Mouse (Mus musculus) neural tube, embryonic 15.5 days (tissue): ENCODE data around the gene Ifna1. TPM values are rescaled to one million over a fixed set of nuclear protein-coding genes. Genes with fewer than 3 reads are reported as not detected.
"Not testable (repeated sequence)": the region's sequence is repeated elsewhere in the genome, so short reads cannot be mapped to it uniquely, and the experiment has no call there.

Source experiments
- ATAC-seq: fragments of 200-750 bp; cut with Nextera tagmentation; 2 replicates; pipeline ENCODE4 v1.8.0; 2017; ENCODE audit warnings: mild to moderate bottlenecking, moderate TSS enrichment, moderate library complexity; ENCODE audit not compliant: low FRiP score
- H3K27ac ChIP-seq: fragments of 300-500 bp; sonication (generic); replicated peaks from 2 replicates; pipeline ENCODE4 v1.5.1; 2015; ENCODE audit warnings: mild to moderate bottlenecking, inconsistent platforms
- H3K27me3 ChIP-seq: fragments of 300-500 bp; sonication (generic); replicated peaks from 2 replicates; pipeline ENCODE4 v1.6.1; 2015; ENCODE audit warnings: inconsistent platforms
- H3K36me3 ChIP-seq: fragments of 300-500 bp; sonication (generic); 2 replicates; pipeline ENCODE4 v1.6.1; 2015; ENCODE audit warnings: inconsistent platforms
- H3K4me1 ChIP-seq: fragments of 300-500 bp; sonication (generic); 2 replicates; pipeline ENCODE4 v1.6.1; 2015; ENCODE audit warnings: inconsistent platforms
- H3K4me2 ChIP-seq: fragments of 300-500 bp; sonication (generic); 2 replicates; pipeline ENCODE4 v1.6.1; 2015; ENCODE audit warnings: inconsistent platforms, mild to moderate bottlenecking, moderate library complexity
- H3K4me3 ChIP-seq: fragments of 300-500 bp; sonication (generic); replicated peaks from 2 replicates; pipeline ENCODE4 v1.5.1; 2015; ENCODE audit warnings: mild to moderate bottlenecking, inconsistent platforms
- H3K9ac ChIP-seq: fragments of 300-500 bp; sonication (generic); replicated peaks from 2 replicates; pipeline ENCODE4 v1.6.1; 2015; ENCODE audit warnings: mild to moderate bottlenecking, inconsistent platforms
- H3K9me3 ChIP-seq: fragments of 300-500 bp; sonication (generic); replicated peaks from 2 replicates; pipeline ENCODE4 v1.6.1; 2016; ENCODE audit warnings: inconsistent platforms
- WGBS: fragments of 180-500 bp; shearing (Covaris S2); methylation state at CpG from one replicate; pipeline ENCODE4 v1.1.7; 2015; ENCODE audit warnings: mixed read lengths; 5-methylcytosine and 5-hydroxymethylcytosine counted together
- polyA plus RNA-seq: library from polyadenylated mRNA; unstranded; fragments of >200 nt; fragmentation: Nextera tagmentation; extraction: Ambion mirVana; gene quantifications from 2 replicates; pipeline ENCODE4 v1.2.1, GENCODE M21; 2015

The Ifna1 gene
- not detected in 2 replicates for polyA plus RNA-seq

DNA sequence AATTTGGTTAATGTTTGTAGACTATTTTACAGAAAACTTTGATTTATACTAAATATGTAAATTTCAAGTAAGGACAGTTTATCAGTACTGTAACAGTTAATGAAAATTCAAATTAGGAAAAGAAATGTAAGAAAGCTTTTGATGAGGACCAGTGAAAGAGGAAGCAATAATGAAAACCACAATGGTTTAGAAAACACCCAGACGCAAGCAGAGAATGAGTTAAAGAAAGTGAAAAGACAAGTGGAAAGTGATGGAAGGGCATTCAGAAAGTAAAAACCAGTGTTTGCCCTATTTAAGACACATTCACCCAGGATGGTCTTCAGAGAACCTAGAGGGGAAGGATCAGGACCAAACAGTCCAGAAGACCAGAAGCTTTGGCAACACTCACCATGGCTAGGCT lies at the start of gene Ifna1:
Gene Ifna1, plus strand, starts transcription at position 390 of the 400 bp plus-strand sequence.
- no peak within 1 kb of the TSS for H3K27ac ChIP-seq
- H3K4me2 ChIP-seq, result no peak within 1 kb of the TSS
- H3K27me3 ChIP-seq, result no peaks in the 10 kb centered on the region
- H3K4me3 ChIP-seq, result no peak within 1 kb of the TSS
- no peak within 1 kb of the TSS for H3K9ac ChIP-seq
- 67% methylated on average over 1 of the region's 1 CpGs for WGBS
- no peaks in the 10 kb centered on the region for H3K36me3 ChIP-seq
- ATAC-seq, result no peak
- no peaks in the 10 kb centered on the region for H3K9me3 ChIP-seq
- H3K4me1 ChIP-seq, result no peaks in the 10 kb centered on the region

DNA sequence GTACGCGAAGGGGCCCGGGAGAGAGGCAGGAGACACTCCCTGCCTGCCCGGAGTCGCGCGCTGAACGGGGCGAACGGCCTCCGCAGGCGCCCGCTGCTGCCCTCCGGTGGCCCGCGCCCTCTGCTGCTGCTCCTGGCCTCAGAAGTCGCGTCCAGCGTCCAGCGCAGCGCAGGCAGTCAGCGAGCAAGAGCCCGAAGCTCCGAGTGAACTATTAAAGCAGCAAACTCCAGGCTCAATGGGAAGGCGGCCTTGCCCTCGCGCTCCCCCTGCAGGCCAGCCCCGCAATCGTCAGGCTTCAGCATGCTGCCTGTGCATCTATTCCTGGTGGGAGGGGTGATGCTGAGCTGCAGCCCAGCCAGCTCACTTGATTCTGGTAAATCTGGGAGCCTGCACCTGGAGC lies 46.9 kb upstream of the Ifna1 start, which contains the start of gene Gm13287:
Gene Gm13287, plus strand, starts transcription at position 301 of the 400 bp plus-strand sequence.
- ATAC-seq, H3K9ac ChIP-seq, H3K4me2 ChIP-seq, H3K27ac ChIP-seq, H3K27me3 ChIP-seq, H3K36me3 ChIP-seq, H3K9me3 ChIP-seq, H3K4me1 ChIP-seq, H3K4me3 ChIP-seq: not testable (repeated sequence)
- no CpG with 5 or more reads among the region's 29 CpGs for WGBS

DNA sequence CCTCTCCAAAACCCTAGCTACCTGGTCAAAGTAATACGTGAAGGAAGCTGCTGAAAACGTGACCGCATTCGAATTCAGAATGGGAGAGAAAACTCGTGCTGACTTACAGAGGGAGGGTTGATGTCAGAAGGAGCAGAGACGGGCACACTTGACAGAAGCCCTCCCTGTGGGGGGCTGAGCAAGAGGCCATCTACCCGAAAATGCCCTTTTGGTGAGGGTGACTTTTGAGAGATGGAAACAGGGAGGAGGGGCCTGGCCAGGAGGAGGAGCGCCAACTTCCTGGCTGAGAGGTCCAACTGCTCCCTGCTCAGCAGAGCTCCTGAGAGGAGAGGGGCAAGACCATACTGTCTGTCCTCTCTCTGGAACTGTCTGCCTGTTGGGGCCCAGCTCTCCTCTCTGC lies 44.7 kb upstream of the Ifna1 start, which contains the start of gene Gm13288:
Gene Gm13288, plus strand, starts transcription at position 301 of the 400 bp plus-strand sequence.
- not testable (repeated sequence) for H3K27ac ChIP-seq, H3K36me3 ChIP-seq, H3K9ac ChIP-seq, H3K27me3 ChIP-seq, H3K4me1 ChIP-seq, ATAC-seq, H3K9me3 ChIP-seq
- Histone ChIP-seq H3K4me3 (peak within 1 kb of the TSS; percentile 21; the same call in 1 of the 2 replicates), H3K4me2 (peak within 1 kb of the TSS; percentile 52)
- WGBS, result no CpG with 5 or more reads among the region's 8 CpGs

DNA sequence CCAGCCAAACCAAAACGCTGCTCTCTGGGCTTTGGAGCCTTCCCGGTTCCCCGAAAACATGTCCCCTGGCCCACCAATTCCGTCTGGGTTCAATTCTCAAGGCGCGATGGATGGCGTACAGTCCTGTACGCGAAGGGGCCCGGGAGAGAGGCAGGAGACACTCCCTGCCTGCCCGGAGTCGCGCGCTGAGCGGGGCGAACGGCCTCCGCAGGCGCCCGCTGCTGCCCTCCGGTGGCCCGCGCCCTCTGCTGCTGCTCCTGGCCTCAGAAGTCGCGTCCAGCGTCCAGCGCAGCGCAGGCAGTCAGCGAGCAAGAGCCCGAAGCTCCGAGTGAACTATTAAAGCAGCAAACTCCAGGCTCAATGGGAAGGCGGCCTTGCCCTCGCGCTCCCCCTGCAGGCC lies 44.1 kb upstream of the Ifna1 start:
- H3K4me3 ChIP-seq, result peak overlapping the region; percentile 21; the same call in 1 of the 2 replicates
- peak overlapping the region; percentile 52 for H3K4me2 ChIP-seq
- not testable (repeated sequence) for H3K36me3 ChIP-seq, H3K9me3 ChIP-seq, H3K27ac ChIP-seq, H3K27me3 ChIP-seq, H3K9ac ChIP-seq, H3K4me1 ChIP-seq, ATAC-seq
- WGBS, result no CpG with 5 or more reads among the region's 34 CpGs

DNA sequence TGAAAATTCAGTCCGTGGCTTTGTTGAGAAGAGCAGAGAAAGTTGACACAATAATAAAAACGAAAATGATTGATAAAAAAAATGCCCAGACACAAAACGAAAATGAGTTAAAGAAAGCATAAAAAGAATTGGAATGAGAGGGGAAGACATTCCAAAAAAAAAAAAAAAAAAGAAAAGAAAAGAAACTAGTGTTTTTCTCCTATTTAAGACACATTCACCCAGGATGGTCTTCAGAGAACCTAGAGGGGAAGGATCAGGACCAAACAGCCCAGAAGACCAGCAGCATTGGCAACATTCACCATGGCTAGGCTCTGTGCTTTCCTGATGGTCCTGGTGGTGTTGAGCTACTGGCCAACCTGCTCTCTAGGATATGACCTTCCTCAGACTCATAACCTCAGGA lies 34.0 kb upstream of the Ifna1 start, which contains the start of gene Ifna7:
Gene Ifna7, plus strand, starts transcription at position 301 of the 400 bp plus-strand sequence.
- H3K4me2 ChIP-seq, result no peak within 1 kb of the TSS
- H3K27me3 ChIP-seq, result no peaks in the 10 kb centered on the region
- no peak within 1 kb of the TSS for H3K27ac ChIP-seq
- no peak within 1 kb of the TSS for H3K4me3 ChIP-seq
- WGBS, result 71% methylated on average over 3 of the region's 3 CpGs
- no peaks in the 10 kb centered on the region for H3K4me1 ChIP-seq
- ATAC-seq, result no peak
- H3K9me3 ChIP-seq, result no peaks in the 10 kb centered on the region
- no peak within 1 kb of the TSS for H3K9ac ChIP-seq
- H3K36me3 ChIP-seq, result no peaks in the 10 kb centered on the region

DNA sequence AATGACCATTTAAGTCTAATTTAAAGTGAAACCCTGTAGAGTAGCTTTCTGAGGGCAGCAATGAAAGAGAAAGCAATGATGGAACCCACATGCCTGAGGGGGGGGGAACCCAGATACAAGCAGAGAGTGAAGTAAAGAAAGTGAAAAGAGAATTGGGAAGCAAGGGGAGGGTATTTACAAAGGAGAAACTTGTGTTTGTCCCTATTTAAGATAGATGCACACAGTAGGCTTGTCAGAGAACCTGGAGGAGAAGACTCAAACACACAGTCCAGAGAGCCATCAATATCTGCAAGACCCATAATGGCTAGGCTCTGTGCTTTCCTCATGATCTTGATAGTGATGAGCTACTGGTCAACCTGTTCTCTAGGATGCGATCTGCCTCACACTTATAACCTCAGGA lies 30.2 kb upstream of the Ifna1 start, which contains the start of gene Ifna11:
Gene Ifna11, plus strand, starts transcription at position 301 of the 400 bp plus-strand sequence.
- no peaks in the 10 kb centered on the region for H3K36me3 ChIP-seq
- ATAC-seq, result no peak
- H3K4me3 ChIP-seq, result no peak within 1 kb of the TSS
- no peaks in the 10 kb centered on the region for H3K27me3 ChIP-seq
- WGBS, result 85% methylated on average over 1 of the region's 1 CpGs
- no peak within 1 kb of the TSS for H3K9ac ChIP-seq
- H3K4me1 ChIP-seq, result no peaks in the 10 kb centered on the region
- H3K9me3 ChIP-seq, result no peaks in the 10 kb centered on the region
- no peak within 1 kb of the TSS for H3K27ac ChIP-seq
- no peak within 1 kb of the TSS for H3K4me2 ChIP-seq

DNA sequence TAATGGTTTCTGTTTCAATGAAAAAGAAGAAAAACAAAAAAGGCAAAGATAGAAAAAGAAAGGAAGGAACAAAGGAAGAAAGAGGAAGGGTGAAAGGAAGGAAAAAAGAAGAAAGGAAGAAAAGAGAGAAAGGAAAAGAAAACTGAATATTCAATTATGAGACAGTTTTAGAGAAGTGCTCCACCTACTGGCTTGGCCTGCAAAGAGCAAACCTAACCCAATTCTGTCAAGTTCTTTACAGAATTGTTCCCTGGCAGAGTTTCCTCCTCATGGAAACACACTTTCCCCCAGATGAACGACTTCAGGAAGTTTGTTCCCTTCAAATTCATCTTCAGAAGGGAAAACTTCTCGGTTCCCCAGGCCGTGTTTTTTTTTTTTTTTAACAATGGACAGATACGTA lies 26.9 kb upstream of the Ifna1 start:
- 18% methylated on average over 4 of the region's 4 CpGs for WGBS
- Histone ChIP-seq H3K4me2 (no peak overlapping the region), H3K4me1 (no peaks in the 10 kb centered on the region), H3K4me3 (no peak overlapping the region), H3K9ac (no peak overlapping the region), H3K27me3 (no peaks in the 10 kb centered on the region), H3K36me3 (no peaks in the 10 kb centered on the region), H3K27ac (no peak overlapping the region), H3K9me3 (no peaks in the 10 kb centered on the region)
- ATAC-seq, result no peak

DNA sequence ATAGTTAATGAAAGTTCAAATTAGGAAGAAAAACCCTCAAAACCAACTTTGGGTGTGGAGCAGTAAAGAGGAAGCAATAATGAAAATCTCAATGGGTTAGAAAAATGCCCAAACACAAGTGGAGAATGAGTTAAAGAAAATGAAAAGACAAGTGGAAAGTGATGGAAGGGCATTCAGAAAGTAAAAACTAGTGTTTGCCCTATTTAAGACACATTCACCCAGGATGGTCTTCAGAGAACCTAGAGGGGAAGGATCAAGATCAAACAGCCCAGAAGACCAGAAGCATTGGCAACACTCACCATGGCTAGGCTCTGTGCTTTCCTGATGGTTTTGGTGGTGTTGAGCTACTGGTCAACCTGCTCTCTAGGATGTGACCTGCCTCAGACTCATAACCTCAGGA lies 22.8 kb upstream of the Ifna1 start, which contains the start of gene Ifna6:
Gene Ifna6, plus strand, starts transcription at position 301 of the 400 bp plus-strand sequence.
- H3K27me3 ChIP-seq, H3K4me1 ChIP-seq, H3K36me3 ChIP-seq, H3K9me3 ChIP-seq, H3K9ac ChIP-seq, H3K27ac ChIP-seq, H3K4me2 ChIP-seq, ATAC-seq, H3K4me3 ChIP-seq: not testable (repeated sequence)

DNA sequence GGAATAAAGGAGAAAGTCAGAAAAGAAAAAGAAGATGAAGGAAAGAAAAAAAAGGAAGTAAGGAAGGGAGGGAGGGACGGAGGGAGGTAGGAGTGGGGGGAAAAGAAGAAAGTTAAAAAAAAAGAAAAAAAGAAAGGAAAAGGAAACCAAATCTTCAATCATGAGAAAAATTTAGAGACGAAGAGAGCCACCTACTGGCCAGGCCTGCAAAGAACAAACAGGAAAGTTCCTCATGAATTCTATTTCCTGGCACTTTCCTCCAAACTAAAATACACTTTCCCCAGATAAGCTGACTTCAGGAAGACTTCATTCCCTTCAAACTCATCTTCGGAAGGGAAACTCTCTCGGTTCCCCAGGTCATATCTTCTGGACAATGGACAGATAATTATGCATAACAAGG lies 19.4 kb upstream of the Ifna1 start:
- no peaks in the 10 kb centered on the region for H3K36me3 ChIP-seq
- H3K27me3 ChIP-seq, result no peaks in the 10 kb centered on the region
- ATAC-seq, result no peak
- no peak overlapping the region for H3K4me2 ChIP-seq
- H3K4me3 ChIP-seq, result no peak overlapping the region
- no peaks in the 10 kb centered on the region for H3K9me3 ChIP-seq
- H3K27ac ChIP-seq, result no peak overlapping the region
- WGBS, result 36% methylated on average over 4 of the region's 4 CpGs
- H3K9ac ChIP-seq, result no peak overlapping the region
- H3K4me1 ChIP-seq, result no peaks in the 10 kb centered on the region

DNA sequence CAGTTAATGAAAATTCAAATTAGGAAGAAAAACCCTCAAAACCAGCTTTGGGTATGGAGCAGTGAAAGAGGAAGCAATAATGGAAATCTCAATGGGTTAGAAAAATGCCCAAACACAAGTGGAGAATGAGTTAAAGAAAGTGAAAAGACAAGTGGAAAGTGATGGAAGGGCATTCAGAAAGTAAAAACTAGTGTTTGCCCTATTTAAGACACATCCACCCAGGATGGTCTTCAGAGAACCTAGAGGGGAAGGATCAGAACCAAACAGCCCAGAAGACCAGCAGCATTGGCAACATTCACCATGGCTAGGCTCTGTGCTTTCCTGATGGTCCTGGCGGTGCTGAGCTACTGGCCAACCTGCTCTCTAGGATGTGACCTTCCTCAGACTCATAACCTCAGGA lies 14.7 kb upstream of the Ifna1 start, which contains the start of gene Ifna5:
Gene Ifna5, plus strand, starts transcription at position 301 of the 400 bp plus-strand sequence.
- not testable (repeated sequence) for H3K4me3 ChIP-seq, ATAC-seq, H3K9me3 ChIP-seq, H3K4me1 ChIP-seq, H3K36me3 ChIP-seq, H3K9ac ChIP-seq, H3K27ac ChIP-seq, H3K4me2 ChIP-seq, H3K27me3 ChIP-seq
- WGBS, result 93% methylated on average over 1 of the region's 1 CpGs

DNA sequence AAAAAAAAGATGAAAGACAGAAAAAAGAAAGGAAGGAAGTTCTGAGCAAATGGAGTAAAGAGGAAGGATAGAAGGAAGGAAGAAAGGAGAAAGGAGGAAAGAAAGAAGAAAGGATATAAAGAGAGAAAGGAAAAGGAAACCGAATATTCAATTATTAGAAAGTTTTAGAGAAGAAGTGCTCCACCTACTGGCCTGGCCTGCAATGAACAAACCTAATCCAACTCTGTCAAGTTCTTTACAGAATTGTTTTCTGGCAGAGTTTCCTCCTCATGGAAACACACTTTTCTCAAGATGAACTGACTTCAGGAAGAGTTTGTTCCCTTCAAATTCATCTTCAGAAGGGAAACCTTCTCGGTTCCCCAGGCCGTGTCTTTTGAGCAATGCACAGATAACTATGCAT lies 11.1 kb upstream of the Ifna1 start:
- H3K9ac ChIP-seq, result no peak overlapping the region
- H3K4me3 ChIP-seq, result no peak overlapping the region
- H3K27ac ChIP-seq, result no peak overlapping the region
- no peaks in the 10 kb centered on the region for H3K9me3 ChIP-seq
- no peak overlapping the region for H3K4me2 ChIP-seq
- no peaks in the 10 kb centered on the region for H3K36me3 ChIP-seq
- no peaks in the 10 kb centered on the region for H3K4me1 ChIP-seq
- no peak for ATAC-seq
- 42% methylated on average over 3 of the region's 3 CpGs for WGBS
- H3K27me3 ChIP-seq, result no peaks in the 10 kb centered on the region

DNA sequence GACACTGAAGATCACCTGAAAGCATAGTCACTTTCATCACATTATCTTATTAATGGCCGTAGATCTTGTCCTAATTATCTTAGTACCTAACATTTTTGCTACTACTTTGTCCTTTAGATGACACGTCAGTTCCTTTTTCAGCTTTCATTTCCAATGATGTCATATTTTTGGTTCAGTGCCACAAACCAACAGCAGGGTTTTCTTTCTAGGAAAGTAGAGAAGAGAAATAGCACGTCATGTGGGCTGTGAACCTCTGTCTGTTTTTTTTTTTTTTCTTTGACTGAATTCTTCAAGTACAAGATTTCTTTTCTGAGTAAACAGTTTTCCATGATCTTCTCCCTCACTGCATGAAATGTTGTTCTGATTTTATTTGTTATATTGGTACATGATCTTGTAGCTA lies 9.8 kb upstream of the Ifna1 start:
- no peak overlapping the region for H3K4me3 ChIP-seq
- 85% methylated on average over 3 of the region's 3 CpGs for WGBS
- no peak overlapping the region for H3K4me2 ChIP-seq
- H3K4me1 ChIP-seq, result no peaks in the 10 kb centered on the region
- no peak overlapping the region for H3K9ac ChIP-seq
- no peaks in the 10 kb centered on the region for H3K27me3 ChIP-seq
- H3K27ac ChIP-seq, result no peak overlapping the region
- ATAC-seq, result no peak
- no peaks in the 10 kb centered on the region for H3K36me3 ChIP-seq
- no peaks in the 10 kb centered on the region for H3K9me3 ChIP-seq
